Mouse (Mus musculus) forebrain, embryonic 14.5 days (tissue): ENCODE results near the gene Trmt10a. TPM values are rescaled to one million over a fixed set of nuclear protein-coding genes. Genes with fewer than 3 reads are reported as not detected.
A peak's percentile ranks its signal among the peaks of the same experiment; 100 is the strongest.

Source experiments
- ATAC-seq: fragments of 200-750 bp; cut with Nextera tagmentation; 2 replicates; pipeline ENCODE4 v1.8.0; 2017; ENCODE audit warnings: mild to moderate bottlenecking, moderate library complexity
- DNase-seq: peaks from one replicate; pipeline ENCODE4 v3.0.0-alpha.2; 2015; ENCODE audit warnings: low spot score
- H3K27ac ChIP-seq: fragments of 300-500 bp; sonication (generic); 2 replicates; pipeline ENCODE4 v1.5.1; 2014; ENCODE audit warnings: low read depth, mild to moderate bottlenecking, control low read depth, low read length, moderate library complexity
- H3K27me3 ChIP-seq: fragments of 300-500 bp; sonication (generic); replicated peaks from 2 replicates; pipeline ENCODE4 v1.6.1; 2014; ENCODE audit warnings: low read length, control low read depth, mixed read lengths; ENCODE audit not compliant: control insufficient read depth, insufficient read depth
- H3K36me3 ChIP-seq: fragments of 300-500 bp; sonication (generic); 2 replicates; pipeline ENCODE4 v1.6.1; 2014; ENCODE audit warnings: low read length, control low read depth; ENCODE audit not compliant: control insufficient read depth, insufficient read depth
- H3K4me1 ChIP-seq: fragments of 300-500 bp; sonication (generic); 2 replicates; pipeline ENCODE4 v1.6.1; 2014; ENCODE audit warnings: antibody characterized with exemption, low read length, control low read depth; ENCODE audit not compliant: control insufficient read depth, insufficient read depth
- H3K4me2 ChIP-seq: fragments of 300-500 bp; sonication (generic); 2 replicates; pipeline ENCODE4 v1.6.1; 2014; ENCODE audit warnings: mild to moderate bottlenecking, control low read depth, low read length
- H3K4me3 ChIP-seq: fragments of 300-500 bp; sonication (generic); 2 replicates; pipeline ENCODE4 v1.5.1; 2014; ENCODE audit warnings: low read depth, low read length, control low read depth
- H3K9ac ChIP-seq: fragments of 300-500 bp; sonication (generic); 2 replicates; pipeline ENCODE4 v1.6.1; 2014; ENCODE audit warnings: mild to moderate bottlenecking, low read length, control low read depth, moderate library complexity
- H3K9me3 ChIP-seq: fragments of 300-500 bp; sonication (generic); replicated peaks from 2 replicates; pipeline ENCODE4 v1.6.1; 2016; ENCODE audit warnings: low read length, control low read depth, mixed read lengths; ENCODE audit not compliant: control insufficient read depth
- WGBS: fragments of 180-500 bp; shearing (Covaris S2); extraction: QIAGEN DNeasy Blood & Tissue Kit; methylation state at CpG from one replicate; pipeline ENCODE4 v1.1.7; 2014; 5-methylcytosine and 5-hydroxymethylcytosine counted together
- polyA plus RNA-seq: library from polyadenylated mRNA; unstranded; fragments of >200 nt; fragmentation: Nextera tagmentation; extraction: Ambion mirVana; gene quantifications from 2 replicates; pipeline ENCODE4 v1.2.1, GENCODE M21; 2014

The Trmt10a gene
- polyA plus RNA-seq, 1 experiment from 2014 or later = 9.5 TPM

- Histone ChIP-seq H3K9ac (no peak overlapping the region), H3K4me2 (no peak overlapping the region), H3K27ac (no peak overlapping the region), H3K9me3 (no peaks in the 10 kb centered on the region), H3K4me3 (no peak overlapping the region), H3K4me1 (no peaks in the 10 kb centered on the region), H3K36me3 (no peaks in the 10 kb centered on the region), H3K27me3 (no peaks in the 10 kb centered on the region)
- WGBS = 92% methylated on average over 2 of the region's 2 CpGs
- ATAC-seq (no peak), DNase-seq (no peak)
These were observed 38.8 kb downstream of the Trmt10a start for GRCm38 (mm10) chr3:138182019-138182418.

GRCm38 (mm10) chr3:138183371-138183770, 40.1 kb downstream of the Trmt10a start:
- 95% methylated on average over 7 of the region's 7 CpGs for WGBS
- H3K9me3 ChIP-seq = no peaks in the 10 kb centered on the region

GRCm38 (mm10) chr3:138185290-138185689, 42.0 kb downstream of the Trmt10a start:
- no peak overlapping the region for H3K4me2 ChIP-seq
- no peaks in the 10 kb centered on the region for H3K9me3 ChIP-seq
- H3K4me3 ChIP-seq = no peak overlapping the region
- DNase-seq (peak; percentile 11), ATAC-seq (no peak)
- no peak overlapping the region for H3K9ac ChIP-seq
- no peaks in the 10 kb centered on the region for H3K27me3 ChIP-seq
- no peaks in the 10 kb centered on the region for H3K36me3 ChIP-seq
- WGBS = 54% methylated on average over 4 of the region's 4 CpGs
- H3K4me1 ChIP-seq = no peaks in the 10 kb centered on the region
- H3K27ac ChIP-seq = no peak overlapping the region

More at GRCm38 (mm10) chr3:138183371-138183770, 40.1 kb downstream of the Trmt10a start:
- Histone ChIP-seq H3K4me2 (no peak overlapping the region), H3K27ac (no peak overlapping the region), H3K36me3 (no peaks in the 10 kb centered on the region), H3K27me3 (no peaks in the 10 kb centered on the region), H3K4me3 (no peak overlapping the region), H3K4me1 (no peaks in the 10 kb centered on the region), H3K9ac (no peak overlapping the region)
- DNase-seq (no peak), ATAC-seq (no peak)

GRCm38 (mm10) chr3:138185995-138186930, 43.0 kb downstream of the Trmt10a start:
- ATAC-seq (no peak), DNase-seq (no peak)
- H3K9ac ChIP-seq = no peak overlapping the region
- no peak overlapping the region for H3K4me2 ChIP-seq
- H3K36me3 ChIP-seq = no peaks in the 10 kb centered on the region
- WGBS = 93% methylated on average over 26 of the region's 26 CpGs
- no peaks in the 10 kb centered on the region for H3K4me1 ChIP-seq
- no peaks in the 10 kb centered on the region for H3K27me3 ChIP-seq
- no peak overlapping the region for H3K27ac ChIP-seq
- H3K4me3 ChIP-seq = no peak overlapping the region
- H3K9me3 ChIP-seq = no peaks in the 10 kb centered on the region

GRCm38 (mm10) chr3:138192260-138192659, 49.0 kb downstream of the Trmt10a start:
- Histone ChIP-seq H3K4me3 (no peak overlapping the region), H3K4me2 (no peak overlapping the region), H3K27me3 (no peaks in the 10 kb centered on the region), H3K9ac (no peak overlapping the region), H3K4me1 (no peaks in the 10 kb centered on the region), H3K9me3 (no peaks in the 10 kb centered on the region), H3K36me3 (no peaks in the 10 kb centered on the region), H3K27ac (no peak overlapping the region)
- 85% methylated on average over 7 of the region's 7 CpGs for WGBS
- ATAC-seq = no peak
- no peak for DNase-seq

- DNase-seq (no peak), ATAC-seq (no peak)
- Histone ChIP-seq H3K36me3 (no peaks in the 10 kb centered on the region), H3K4me2 (no peak within 1 kb of the TSS), H3K4me1 (no peaks in the 10 kb centered on the region), H3K27me3 (no peaks in the 10 kb centered on the region), H3K9me3 (no peaks in the 10 kb centered on the region), H3K27ac (no peak within 1 kb of the TSS), H3K9ac (no peak within 1 kb of the TSS), H3K4me3 (no peak within 1 kb of the TSS)
- 83% methylated on average over 15 of the region's 15 CpGs for WGBS
These were observed 50.5 kb downstream of the Trmt10a start, which contains the start of gene 4930579F01Rik for GRCm38 (mm10) chr3:138193683-138194302. 4930579F01Rik (minus strand) TSS chr3:138193825.

- no peak for DNase-seq
These were observed 53.8 kb downstream of the Trmt10a start for GRCm38 (mm10) chr3:138197093-138197492.

GRCm38 (mm10) chr3:138197556-138197955, 54.3 kb downstream of the Trmt10a start:
- WGBS = 71% methylated on average over 9 of the region's 9 CpGs
- 0 out of 2 replicates have a peak, but pooled peaks have one; percentile 11 for ATAC-seq

More at GRCm38 (mm10) chr3:138197093-138197492, 53.8 kb downstream of the Trmt10a start:
- no peaks in the 10 kb centered on the region for H3K9me3 ChIP-seq
- H3K4me2 ChIP-seq = no peak overlapping the region
- no peak overlapping the region for H3K9ac ChIP-seq
- no peak for ATAC-seq
- H3K36me3 ChIP-seq = no peaks in the 10 kb centered on the region
- H3K4me3 ChIP-seq = no peak overlapping the region
- WGBS = 88% methylated on average over 14 of the region's 14 CpGs
- H3K4me1 ChIP-seq = no peaks in the 10 kb centered on the region
- no peaks in the 10 kb centered on the region for H3K27me3 ChIP-seq
- H3K27ac ChIP-seq = no peak overlapping the region

More at GRCm38 (mm10) chr3:138197556-138197955, 54.3 kb downstream of the Trmt10a start:
- Histone ChIP-seq H3K36me3 (no peaks in the 10 kb centered on the region), H3K27me3 (no peaks in the 10 kb centered on the region), H3K9me3 (no peaks in the 10 kb centered on the region), H3K4me2 (no peak overlapping the region), H3K4me1 (no peaks in the 10 kb centered on the region), H3K27ac (no peak overlapping the region), H3K9ac (no peak overlapping the region), H3K4me3 (no peak overlapping the region)
- no peak for DNase-seq
